Mouse (Mus musculus): ENCODE measurements around the gene Arid1a.

Gene Arid1a

DNA sequence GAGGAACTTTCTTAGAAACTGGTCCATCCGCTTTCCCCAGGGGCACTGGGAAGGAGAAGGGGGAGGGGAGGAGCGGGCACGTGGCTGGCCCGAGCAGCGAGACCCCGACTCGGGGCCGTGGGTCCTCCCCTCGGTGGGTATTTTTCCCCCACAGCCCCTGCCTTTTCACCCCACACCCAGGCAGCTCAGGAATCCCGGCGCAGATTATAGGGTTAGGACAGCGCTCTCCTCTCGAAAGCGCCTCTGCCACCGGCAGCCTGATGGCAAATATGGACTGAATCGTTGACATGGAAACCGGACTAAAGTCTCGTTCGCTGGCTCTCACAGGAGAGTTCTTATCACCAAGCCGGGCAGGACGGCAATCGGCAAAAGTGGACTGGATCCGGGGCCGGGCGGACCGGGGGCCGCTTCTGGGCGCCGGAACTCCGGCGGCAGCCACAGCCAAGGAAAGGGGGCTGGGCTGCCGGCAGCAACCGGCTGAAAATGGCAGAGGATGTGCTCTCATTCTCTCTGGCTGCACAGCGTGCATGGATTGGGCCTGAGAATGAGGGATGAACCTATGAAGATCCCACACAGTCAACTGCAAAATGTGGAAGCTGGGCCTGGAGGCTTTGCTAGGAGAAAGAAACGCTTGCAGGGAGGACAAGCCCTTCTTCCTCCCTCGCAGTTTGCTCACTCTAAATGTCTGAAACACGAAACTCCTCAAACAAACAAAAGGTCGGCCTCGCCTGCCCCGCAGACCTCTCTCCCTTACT lies at the start of gene Arid1a:
Gene Arid1a (minus strand): TSS at position 256 of the 755 bp plus-strand sequence.
- DNase-seq (ENCODE audit: low read depth, low spot score), result peak; percentile 95

DNA sequence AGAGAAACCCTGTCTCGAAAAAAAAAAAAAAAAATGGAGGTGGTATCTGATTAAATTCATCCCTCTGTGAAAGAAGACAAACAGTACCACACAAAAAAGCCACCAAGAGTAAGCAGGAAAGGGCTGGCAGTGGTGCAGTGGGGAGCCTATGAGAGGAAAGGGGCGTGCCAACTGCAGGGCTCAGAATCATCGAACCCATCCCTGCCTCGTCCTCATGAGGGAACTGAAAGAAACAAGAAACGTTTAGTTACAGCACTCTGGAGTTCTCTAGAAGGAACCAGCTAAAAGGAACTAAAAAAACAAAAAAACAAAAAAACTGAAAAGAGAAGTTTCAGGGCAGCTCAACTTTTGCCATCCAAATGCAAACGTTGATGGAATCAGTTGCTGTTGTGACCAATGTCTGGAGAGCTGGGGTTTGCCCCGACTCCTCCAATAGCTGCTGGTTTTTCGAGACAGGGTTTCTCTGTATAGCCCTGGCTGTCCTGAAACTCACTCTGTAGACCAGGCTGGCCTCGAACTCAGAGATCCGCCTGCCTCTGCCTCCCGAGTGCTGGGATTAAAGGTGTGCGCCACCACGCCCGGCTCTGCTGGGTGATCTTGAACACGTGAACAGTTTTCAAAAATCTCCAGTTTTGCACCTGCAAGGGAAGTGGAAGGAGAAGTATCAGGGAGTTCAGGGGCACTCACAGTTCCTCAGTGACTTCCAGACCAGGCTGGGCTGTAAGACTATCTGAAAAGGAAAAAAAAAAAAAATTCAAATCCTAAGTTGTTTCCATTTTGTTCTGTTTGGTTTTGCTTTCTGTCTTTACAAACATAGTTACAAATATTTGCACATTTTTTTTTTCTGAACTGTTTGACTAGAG lies 48.1 kb upstream of the Arid1a start:
- DNase-seq (ENCODE audit: low read depth, low spot score), result peak; percentile 64

DNA sequence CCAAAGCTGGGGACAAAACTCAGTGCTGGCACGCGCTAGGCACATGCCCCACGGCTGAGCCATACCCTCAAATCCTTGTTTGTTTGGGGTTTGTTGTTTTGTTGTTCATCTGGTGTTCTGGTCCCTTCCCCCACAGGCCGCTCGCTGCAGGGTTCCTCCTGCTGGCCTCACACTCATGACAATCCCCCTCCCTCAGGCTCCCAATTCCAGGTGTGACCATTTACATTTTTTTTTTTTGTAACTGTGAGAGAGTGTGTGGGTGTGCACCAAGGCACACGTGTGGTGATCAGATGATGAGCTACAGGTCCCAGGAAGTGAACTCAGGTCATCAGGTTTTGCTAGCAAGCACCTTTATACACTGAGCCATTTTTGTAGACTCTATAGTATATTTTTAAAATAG lies 44.0 kb upstream of the Arid1a start:
- DNase-seq (ENCODE audit: low read depth, low spot score), result peak; percentile 58

DNA sequence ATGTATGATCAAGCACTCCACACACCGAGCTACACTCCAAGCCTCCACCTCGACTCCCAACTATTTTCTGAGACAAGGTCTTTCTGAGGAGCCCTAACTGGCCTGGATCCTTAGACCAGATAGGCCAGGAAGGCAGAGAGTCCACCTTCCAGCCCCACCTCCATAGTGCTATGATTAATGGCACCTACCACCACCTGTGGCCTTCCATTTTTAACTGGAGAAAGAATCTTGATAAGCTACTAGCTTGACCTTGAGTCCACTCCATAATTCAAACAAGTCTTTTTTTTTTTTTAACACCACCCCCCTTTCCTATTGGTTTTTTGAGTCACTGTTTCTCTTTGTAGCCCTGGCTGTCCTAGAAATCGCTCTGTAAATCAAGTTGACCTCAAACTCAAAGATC lies 36.7 kb upstream of the Arid1a start:
- DNase-seq (ENCODE audit: low read depth, low spot score), result no peak

DNA sequence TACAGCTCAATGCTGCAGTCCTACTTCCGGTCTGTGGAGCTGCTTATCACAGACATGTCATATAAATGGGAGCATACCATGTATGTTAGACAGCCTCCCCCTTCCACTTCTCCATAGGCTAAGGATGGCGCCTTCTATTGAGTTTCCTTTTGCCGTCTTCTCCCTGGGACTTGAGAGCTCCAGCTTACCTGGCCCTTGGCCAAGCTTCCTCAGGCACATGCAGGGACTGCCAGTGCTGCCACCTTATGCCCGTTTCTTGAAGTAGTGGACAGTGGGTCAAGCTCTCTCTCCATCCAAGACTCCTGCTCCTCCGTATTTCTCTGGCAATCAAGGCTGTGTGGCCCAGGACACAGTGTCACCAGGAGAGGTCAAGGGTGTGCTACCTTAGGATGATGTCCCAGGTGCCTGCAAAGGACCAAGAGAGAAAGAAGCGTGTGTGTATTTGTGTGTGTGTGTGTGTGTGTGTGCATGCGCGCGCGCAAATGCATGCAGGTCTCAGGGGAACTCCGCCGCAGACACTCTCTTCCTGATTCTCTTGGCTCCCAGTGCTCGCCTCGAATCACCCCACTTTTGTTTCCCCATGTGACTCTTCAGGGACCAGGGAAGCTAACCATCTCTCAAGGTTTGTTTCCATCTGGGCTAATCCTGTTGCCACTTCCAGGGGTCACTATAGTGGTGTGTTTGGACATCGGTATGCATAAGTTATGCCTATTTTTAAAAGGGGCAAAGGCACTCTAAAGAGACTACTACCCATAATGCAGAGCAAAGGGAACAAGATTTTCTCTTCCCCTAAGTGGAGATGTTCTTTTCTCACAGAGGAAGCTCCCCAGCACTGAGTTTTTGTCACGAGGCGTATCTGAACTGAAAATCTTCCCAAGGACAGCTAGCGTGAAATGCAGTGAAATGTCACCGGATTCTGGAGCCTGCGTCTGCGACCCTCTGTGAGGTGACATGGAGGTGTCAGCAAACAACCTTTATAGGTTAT lies 18.3 kb upstream of the Arid1a start:
- peak; percentile 33 for DNase-seq (ENCODE audit: low read depth, low spot score)

DNA sequence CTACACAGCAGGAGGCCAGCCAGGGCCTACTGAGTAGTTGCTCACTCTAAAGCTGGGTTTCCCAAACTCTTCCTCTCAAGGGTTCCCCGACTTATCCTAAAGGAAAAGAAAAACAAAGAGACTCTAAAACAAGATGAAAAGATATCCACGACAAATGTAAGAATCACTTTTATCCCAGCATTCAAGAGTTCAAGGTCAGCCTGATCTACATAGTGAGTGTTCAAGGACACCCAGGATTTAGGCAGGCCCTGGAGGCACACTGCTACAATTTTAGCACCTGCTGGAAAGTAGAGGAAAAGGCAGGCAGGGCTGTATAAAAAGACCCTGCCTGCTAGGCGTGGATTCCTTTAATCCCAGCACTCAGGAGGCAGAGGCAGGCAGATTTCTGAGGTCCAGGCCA lies 12.6 kb upstream of the Arid1a start:
- no peak for DNase-seq (ENCODE audit: low read depth, low spot score)

DNA sequence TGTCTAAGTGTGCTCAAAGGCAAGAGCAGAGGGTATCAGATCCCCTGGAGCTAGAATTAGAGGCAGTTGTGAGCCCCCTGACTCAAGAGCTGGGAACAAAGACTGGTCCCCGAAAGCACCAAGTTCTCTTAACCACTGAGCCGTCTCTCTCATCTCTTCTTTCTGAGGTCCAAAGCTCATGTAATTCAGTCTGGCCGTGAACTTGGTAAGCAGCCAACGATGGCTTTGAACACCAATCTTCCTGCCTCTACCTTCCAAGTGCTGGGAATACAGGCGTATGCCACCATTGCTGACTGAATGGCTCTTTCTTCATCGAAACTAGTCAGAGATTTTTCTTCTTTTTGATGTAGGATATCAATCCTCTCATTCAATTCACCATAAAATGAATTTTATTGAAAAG lies 6.5 kb upstream of the Arid1a start:
- DNase-seq (ENCODE audit: low read depth, low spot score), result no peak

DNA sequence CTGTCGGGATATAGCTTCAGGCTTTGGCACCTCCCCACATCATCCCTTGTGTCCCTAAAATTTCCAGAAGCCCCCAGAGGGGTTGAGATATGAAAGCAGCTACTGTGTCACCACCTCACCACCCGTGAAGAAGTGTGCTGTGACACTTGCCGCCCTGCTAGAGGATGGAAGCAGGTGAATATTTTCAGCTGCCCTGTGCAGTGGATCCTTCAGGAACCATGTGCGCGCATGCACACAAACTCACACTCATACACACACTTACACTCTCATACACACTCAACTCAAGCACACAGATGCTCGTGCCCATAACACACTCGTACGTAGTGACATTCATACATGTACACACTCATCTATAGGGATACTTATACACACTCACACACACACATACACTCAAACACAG lies 3.1 kb upstream of the Arid1a start:
- no peak for DNase-seq (ENCODE audit: low read depth, low spot score)

DNA sequence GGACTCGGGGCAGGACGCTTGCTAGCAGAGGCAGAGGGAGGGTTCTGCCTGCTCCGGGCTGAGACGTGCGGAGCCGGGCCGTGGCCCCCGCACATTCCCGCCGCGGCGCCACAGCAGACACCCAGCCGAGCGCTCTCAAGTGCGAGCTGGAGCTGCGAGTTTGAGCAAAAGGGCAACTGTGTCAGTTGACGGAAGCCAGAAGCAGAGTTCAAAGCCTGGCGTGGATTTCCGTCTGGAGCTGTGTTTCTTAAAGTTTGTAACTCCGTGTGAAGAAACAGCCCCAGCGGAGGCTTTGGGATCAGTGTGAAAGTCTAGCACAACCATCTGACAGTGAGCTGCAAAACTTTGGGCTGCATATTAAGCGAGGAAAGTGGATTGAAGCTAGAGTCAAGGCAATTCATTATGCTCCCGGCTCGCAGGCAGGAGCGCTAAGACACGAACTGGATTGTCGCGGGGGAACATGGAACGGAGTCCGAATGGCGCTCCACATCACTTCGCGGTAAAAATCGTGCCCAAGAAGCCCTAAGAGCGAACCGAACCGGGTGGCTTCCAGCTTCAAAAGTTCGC lies 783 bp upstream of the Arid1a start:
- DNase-seq (ENCODE audit: low read depth, low spot score), result peak; percentile 90

DNA sequence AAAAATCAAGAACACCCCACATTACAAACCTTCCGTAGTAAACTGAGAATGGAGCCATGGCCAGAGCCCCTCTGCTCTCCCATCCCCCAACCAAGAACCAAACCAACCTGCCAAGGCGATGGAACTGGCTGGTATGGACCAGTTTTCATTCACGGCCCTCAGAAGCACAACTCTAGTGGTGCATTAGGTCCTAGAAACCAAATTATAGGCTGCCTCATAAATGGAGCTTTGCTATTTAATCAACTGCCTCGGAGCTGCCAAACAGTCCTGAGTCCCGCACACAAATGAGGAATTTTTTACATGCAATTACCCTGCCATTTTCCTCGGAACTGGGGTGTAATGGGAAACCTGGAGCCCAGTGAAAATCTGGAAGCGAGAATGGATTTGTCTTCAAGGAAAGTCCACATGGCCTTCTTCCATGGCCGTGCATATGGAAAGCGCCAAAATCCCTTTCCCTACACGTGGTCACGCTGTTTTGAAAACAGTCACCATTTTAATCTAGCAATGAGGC lies 653 bp downstream of the Arid1a start:
- peak; percentile 22 for DNase-seq (ENCODE audit: low read depth, low spot score)

DNA sequence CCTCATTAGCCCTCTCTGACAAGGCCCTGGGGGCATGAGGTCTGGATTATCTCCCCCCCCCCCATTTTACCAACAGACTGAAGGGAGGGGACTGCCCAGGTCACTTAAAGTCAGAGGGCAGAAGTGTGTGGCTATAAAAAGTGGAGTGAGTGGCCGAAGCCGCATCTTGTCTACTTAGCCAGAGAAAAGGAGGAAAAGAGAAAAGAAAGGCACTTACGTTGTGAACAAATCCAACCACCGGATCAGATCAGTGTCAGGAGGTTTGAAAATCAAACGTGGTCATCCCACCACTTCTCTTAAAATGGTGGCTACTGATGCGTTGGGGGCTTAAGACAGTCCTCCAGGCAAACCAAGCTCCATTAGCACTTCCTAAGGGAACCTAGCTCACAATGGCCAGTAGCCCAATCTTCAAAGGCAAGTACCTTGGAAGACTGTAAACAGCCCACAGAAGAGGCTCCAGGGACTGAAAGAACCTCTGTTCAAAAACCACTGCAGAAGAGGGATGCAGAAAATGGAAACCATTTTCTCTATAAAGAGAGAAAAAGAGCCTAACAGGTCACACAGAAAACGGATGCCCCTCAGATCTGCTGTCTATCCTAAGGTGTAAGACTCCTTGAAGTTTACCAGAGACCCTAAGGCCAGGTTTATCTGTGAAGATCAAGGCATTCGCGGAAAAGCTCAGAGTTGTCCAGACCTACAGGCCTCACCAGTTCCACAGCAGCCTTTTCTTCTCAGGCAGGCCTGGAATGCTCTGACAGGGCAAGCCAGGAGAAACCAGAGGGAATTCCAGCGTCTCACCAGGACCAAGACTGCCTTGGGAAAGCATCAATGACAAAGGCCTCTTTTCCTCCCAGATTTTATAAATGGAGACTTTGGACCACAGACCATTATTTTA lies 1.5 kb downstream of the Arid1a start:
- DNase-seq (ENCODE audit: low read depth, low spot score), result no peak

DNA sequence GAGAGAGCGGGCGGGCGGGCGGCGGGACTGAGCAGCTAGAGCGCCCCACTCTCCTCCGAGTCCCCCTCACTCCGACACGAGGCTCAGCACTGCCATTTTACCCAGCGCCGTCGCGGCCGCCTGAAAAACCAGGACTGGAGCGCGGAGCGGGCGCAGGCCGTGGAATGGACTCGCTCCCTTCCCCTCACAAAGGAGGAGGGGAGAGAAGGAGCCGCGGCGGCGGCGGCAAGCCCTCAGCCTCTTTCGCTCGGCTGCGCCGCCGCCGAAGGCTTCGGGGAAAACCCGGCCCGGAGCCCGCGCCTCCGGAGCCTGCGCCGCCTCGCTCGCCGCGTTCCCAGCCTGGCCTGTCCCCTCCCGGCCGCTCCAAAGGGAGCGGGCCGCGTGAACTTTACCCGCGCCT lies 2.3 kb downstream of the Arid1a start:
- DNase-seq (ENCODE audit: low read depth, low spot score), result peak; percentile 99

DNA sequence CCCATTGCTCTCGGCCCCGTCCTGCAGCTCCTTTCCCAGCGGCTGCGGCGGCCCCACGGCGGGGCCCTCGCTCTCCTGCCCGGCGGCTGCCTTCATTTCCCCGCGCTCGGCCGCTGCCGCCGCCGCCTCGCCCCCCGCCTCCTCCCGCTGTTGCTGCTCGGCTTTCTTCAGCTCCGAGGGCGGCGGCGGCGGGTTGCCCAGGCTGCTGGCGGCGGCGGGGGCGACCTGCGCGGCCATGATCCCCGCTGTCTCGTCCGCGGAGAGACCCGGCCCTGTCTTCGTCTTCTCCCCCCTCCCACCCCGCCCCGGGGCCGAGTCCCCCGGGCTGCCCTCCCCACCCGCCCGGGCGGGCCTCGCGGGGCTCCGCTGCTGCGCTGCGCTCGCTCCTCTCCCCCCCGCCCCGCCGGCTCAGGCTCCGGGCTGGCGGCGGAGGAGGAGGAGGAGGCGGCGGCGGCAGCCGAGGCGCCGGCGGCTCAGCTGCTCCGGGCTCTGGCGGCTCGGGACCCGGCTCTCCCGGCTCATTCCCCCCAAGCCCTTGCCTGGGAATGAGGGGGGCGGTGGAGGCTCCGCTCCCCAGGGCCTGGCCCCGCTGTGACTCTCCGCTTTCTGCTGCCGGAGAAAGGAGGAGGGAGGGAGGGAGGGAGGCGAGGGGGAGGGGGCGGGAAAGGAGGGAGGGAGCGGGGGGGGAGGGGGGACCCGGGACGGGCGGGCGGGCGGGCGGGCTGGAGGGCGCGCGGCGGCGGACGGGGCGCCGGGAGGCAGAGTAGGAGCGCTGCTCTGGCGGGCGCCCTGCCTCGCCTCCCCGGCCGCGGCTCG lies 3.0 kb downstream of the Arid1a start:
- DNase-seq (ENCODE audit: low read depth, low spot score), result no peak

DNA sequence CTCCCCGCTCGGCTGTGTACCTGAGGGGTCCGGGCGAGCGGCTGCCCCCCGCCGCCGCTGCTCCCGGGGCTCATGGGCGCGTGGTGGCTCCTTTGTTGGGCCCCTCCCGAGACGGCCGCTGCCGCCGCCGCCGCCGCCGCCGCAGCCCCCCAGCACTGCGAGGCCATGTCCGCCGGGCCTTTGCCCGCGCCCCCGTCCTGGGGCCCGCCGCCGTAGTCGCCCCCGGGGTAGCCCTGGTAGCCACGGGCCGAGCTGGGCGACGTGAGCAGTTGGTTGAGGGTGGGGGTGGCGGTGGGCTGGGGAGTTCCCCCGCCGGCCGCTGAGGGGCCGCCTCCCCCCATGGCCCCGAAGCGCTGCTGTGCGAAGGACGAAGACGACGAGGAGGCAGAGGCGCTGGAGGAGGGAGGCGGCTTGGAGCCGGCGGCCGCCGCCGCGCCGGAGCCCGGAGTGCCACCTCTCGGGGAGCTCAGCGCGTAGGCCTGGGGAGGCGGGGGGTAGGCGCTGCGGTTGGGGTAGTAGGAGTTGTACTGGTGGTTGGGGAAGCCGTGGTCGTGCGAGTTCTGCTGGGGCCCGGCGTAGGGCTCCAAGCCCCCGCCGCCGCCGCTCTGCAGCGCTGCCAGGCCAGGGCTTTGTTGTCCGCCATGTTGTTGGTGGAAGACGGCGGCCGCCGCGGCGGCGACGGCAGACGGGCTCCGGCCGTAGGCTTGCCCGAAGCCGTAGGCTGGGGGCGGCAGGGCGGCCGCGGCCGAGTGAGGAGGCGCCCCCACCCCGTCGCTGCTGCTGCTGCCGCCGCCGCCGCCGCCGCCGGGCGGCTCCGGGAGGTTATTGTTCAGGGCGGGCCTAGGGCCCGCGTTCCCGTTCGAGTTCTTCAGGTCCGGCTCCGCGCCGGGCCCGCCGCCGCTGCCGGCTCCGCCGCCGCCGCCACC lies 3.9 kb downstream of the Arid1a start:
- peak; percentile 75 for DNase-seq (ENCODE audit: low read depth, low spot score)

DNA sequence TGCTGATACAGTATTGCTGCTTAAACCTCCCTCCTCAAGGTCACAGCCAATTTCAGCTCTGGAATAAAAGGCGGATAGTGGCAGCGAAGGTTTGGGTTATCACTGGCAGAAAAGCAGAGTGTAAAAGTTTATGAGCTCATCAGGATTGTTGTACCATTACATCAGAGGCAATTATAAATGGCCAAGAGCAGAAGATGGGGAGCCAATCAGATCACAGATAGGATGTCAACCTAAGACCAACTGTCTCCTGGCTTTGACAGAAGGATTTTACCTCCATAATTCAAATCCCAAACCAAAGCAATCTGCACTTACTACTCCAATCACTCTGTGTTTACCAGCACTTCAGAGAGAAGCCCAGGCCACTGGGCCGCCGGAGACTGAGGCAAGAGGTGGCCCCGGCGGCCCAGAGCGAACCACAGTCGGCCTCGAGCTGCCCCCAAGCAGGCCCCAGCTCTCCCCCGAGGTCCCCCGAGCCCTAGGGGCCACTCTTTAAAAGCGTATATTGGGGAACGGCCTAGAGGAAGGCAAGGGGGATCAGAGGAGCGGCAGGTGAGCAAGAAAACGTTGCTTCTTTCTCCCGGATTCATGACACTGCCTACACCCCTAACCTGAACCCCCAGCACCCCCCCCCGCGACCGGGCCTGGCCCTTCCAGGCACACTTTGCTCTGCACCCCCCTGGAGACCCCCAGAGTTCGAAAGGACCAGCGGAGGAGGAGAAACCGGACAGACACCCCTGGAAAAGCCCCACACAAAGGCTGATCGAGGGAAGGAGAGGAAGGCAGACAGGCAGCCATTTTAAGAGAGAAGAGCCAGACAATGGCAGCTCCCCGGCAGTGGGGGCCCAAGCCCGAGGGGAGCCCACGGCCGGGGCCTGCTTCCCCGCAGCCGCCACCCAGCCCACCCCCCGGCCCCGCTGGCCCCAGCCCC lies 4.8 kb downstream of the Arid1a start:
- DNase-seq (ENCODE audit: low read depth, low spot score), result peak; percentile 78

DNA sequence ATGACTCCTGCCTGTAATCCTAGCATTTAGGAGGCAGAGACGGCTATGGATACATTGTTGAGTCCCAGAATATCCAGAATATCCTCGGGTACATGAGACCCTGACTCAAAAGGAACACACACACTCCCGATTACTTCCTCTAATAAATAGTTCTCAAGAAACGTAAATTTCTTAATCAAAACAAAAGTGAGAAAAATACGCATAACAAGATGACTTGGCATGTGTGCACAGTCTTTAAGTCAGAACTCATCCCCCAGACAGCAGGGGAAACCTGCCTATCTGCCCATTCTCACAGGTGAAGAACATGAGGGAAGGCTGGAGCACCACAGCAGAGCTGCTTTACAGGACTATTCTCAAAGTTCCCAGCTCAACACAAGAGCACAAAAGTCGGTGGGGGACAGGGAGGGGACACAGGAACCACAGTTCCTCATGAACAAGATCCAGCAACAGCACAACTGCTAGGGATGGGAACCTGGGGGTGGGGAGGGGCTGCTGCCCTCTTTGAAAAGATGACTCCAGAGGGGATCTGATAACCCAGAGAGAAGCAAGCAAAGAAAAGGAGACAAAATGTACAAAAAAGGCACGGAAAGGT lies 6.3 kb downstream of the Arid1a start:
- no peak for DNase-seq (ENCODE audit: low read depth, low spot score)

DNA sequence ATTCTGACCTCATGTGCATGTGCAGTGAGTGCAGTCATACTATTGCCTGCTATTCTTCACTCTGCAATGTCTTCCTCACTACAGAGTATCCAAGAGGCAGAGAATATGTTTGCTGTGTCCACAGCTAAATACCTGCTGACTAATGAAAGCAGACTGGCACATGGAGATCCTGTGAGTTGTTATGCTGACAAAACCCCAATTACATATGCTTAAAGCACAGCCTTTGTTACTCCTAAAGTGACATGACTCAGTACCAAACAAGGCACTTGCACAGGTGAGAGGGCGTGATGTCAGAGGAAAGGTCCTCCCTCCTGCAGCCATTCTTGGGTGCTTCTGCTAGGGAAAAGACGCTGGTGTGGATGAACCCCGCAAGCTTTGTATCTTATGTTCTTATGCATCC lies 21.3 kb downstream of the Arid1a start:
- DNase-seq (ENCODE audit: low read depth, low spot score), result no peak

Data from CD4-positive, CD25-positive, alpha-beta regulatory T cell, adult 2 months (primary cell).